Mouse (Mus musculus) right cerebral cortex, postnatal 10 days (tissue): ENCODE data around the gene Samsn1.
"Not testable (repeated sequence)": the region's sequence is repeated elsewhere in the genome, so short reads cannot be mapped to it uniquely, and the experiment has no call there.

Source experiments
- DNase-seq, 2 experiments: peaks; one replicate each; pipeline ENCODE4 v3.0.0; 2021; ENCODE audit warnings: low spot score in 2 of 2

Samsn1 gene

GRCm38 (mm10) chr16:75875896-75876295, 146.2 kb downstream of the Samsn1 start:
- DNase-seq: peak; percentile 22 to 36

DNA sequence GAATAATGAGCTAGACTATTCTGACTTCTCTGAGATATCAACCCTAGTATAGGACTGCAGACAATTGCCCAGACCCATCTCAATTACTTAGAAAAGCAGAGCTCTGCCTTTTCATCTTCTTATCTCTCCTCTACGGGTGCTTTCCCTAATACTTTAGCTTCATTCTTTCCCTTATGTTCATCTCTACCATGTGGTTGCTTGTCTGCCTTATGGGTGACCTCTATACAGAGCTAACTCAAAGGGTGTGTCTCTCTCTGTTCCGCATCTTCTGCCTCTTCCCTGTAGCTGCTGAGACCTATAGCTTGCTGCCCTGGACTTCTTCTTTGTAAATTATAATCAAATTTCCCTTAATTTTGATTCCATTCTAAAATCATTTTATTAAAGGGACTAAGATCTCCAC, 147.6 kb downstream of the Samsn1 start:
- DNase-seq: no peak

DNA sequence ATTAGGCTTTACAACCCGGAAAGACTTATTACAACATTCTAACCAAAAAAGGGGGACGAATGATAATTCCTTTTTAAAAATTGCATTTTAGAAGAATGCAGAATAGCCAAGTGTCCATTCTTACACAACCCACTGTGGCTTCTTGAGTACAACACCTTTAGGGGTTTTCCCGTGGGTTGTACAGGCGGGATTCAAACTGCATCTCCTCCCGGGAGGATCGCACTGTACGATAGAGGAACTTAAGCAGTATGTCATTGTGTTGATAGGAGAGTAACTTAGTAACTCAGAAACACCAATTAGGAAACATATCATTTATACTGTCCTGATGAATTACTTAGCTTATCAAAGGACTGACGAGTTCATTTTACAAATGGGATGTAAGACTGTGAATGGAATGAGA, 149.8 kb downstream of the Samsn1 start:
- DNase-seq: no peak

- no peak for DNase-seq
Measured at GRCm38 (mm10) chr16:75867400-75867799, 154.7 kb downstream of the Samsn1 start.

GRCm38 (mm10) chr16:75865505-75865904, 156.6 kb downstream of the Samsn1 start:
- DNase-seq: peak in 1 of 2 experiments; percentile 22

DNA sequence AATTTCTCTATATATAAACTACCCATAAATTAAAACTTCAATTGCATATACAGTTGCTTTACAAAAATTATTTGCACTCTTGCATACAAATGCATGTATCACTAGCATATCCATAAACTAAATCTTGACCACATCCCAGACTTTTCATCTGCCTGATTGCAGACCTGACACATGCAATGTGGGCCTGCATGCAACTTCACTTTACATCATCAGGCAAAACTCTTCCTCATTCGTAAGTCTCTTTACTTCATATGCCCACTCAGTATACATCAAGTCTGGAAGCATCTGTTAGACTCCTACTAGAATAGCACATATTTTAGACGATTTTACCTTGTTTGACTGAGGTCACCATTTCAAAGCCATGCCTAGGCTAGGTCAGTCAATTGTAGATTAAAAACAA, 157.4 kb downstream of the Samsn1 start:
- no peak for DNase-seq

DNA sequence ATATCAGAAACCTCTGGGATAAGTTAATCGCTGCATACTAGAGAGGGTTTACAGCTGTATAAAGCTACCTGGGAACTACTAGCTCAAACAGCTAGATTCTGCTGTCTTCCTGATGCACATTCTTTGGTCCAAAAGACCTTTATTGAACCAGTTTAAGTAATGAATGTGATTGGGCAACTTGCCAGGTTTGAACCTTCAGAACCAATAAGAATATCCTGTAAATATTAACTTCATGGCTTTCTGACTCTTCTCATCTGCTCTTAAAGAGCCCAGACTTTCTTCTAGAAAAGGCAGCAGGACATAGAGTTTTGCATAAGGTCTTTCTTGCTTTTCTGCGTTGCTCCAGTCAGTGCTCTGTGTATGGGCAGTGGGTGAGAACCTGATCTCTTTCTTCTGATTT, 165.7 kb downstream of the Samsn1 start:
- no peak for DNase-seq

DNA sequence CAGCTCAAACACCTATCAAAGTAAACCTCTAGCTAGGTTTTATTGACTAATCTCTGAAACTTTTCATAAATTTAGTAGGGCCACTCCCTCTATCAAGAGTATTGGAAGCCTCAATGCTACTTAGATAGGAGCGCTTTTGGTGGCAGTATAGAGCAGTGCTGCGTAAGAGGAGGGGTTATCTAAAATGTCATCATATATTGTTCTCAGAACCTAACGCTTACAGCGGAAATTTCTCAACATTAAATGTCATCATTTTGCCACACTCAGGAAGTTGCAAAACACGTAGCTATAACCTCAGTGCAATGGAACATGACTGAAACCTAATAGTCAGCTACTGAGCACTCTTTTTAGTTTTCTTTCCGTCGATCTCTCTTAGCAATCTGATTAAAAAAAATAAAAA, 166.7 kb downstream of the Samsn1 start:
- no peak for DNase-seq

DNA sequence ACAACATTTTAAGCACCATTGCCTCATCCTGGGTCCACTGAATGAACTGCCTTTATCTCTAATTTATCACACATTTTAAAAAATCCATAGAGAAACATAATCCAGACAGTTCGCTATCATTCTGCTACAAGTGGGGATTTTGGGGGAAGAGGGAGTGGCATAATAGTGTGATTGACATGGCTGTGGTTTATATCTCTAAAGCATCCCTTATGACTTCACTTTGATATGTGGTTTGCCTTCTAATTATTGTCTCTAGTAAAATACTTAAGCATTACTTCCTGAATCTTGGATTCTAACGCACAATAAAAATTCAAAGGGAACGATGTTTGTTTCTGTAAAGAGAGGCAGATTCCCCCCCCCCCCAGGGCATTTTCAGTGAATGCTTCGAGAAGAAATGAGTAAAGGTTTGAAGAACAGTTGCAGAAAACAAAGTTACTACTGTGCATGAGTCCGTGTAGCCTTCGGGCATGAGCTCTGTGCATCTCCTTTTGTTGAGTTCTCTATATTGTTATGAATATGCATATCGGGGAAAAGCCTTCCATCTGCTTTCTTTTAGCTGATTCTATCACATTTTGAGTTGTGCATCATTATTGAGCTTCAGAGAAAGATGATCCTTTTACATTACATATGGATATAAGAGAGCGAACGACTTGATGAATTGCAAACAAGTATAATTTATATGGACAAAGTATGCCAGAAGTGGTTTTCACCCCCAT, 168.4 kb downstream of the Samsn1 start:
- DNase-seq: no peak

DNA sequence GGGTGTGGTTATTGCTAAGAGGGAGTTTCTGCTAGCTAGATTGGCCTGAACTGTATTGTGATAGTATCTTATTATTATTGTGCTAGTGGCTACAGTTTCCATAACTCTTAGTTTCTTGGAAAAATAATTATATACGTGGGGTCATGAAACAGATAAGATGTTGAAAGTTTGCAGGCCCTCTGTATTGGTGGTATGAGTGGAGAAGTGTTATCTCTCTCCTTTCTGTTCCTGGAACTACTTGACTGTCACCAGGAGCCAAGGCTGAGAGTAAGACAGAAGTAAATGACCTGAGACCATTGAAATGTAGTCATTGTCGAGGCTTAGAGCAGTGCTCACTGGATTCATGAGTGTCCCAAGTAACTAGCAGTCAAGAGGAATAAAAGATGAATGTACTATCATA, 169.6 kb downstream of the Samsn1 start:
- no peak for DNase-seq

GRCm38 (mm10) chr16:75849039-75849438, 173.0 kb downstream of the Samsn1 start:
- no peak for DNase-seq

DNA sequence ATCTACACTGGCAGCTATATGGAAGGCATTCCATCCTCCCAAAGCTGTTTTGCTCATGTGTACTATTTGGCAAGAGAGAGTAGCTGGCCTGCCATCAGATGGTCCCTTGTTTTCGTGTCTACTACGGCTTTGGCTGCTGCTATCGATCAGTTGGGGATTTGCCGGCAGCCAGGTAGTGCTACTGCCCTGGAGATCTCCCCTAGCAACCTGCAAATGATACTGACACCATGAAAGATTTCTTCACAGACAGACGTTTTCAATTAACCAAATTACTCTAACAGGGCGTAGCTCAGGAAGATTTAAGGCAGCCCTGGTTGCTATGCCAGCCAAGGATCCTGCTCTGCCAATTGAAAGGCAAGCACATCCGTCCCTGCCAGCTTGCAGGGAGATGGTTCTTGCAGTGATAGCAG, 178.4 kb downstream of the Samsn1 start:
- DNase-seq: peak; percentile 41 to 59

DNA sequence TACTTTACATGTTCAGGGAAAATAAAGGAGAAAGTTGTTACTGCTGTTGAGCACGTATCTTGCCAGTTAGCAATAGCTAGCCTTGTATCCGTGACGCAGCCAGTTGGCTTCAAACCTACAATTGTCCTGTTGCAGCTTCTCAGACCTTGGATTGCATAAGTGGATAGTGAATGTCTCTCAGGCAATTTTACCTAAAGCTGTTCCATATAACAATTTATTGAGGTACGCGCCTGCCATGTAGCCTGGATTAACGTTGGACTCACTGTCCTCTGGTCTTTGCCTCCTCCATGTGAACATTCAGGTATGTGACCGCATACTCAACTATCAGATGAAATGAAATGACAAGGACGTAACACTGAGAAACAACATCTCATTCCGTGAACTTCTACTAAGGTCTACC, 179.1 kb downstream of the Samsn1 start:
- DNase-seq: no peak

GRCm38 (mm10) chr16:75842569-75842968, 179.5 kb downstream of the Samsn1 start:
- DNase-seq: no peak

DNA sequence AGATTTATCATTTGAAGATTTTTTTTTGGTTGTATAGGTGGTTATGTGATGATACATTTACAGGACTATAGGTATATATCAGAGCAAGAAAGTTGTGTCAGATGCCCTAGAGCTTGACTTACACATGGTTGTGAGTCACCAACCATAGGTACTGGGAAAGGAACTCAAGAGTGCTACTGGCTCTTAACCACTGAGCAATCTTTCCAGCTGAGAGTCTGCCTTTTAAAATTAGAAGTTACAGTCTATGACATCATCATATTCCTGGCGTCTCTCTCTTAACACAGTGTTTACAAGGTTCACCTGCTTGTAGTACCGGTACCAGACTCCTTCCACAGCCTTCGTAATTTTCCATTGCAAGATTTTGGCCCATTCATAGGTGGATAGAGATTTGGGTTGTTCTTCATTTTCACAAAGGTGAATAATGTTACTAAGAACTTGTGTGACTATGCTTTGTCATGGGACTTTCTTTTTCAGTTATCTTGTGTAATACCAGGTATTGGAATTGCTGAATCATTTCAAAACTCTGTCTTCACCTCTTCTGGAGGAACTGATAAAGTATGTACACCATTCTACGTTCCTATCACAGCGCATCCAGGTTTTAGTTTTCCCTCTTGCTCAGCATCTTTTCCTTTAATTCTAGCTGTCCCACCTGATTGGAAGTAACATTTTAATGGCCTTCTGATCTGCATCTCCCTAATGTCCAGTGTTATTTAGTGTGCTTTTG, 184.2 kb downstream of the Samsn1 start:
- DNase-seq: no peak

- DNase-seq: no peak
Measured at GRCm38 (mm10) chr16:75831390-75831789, 190.7 kb downstream of the Samsn1 start.

- not testable (repeated sequence) for DNase-seq
Measured at GRCm38 (mm10) chr16:75826949-75827348, 195.1 kb downstream of the Samsn1 start.

DNA sequence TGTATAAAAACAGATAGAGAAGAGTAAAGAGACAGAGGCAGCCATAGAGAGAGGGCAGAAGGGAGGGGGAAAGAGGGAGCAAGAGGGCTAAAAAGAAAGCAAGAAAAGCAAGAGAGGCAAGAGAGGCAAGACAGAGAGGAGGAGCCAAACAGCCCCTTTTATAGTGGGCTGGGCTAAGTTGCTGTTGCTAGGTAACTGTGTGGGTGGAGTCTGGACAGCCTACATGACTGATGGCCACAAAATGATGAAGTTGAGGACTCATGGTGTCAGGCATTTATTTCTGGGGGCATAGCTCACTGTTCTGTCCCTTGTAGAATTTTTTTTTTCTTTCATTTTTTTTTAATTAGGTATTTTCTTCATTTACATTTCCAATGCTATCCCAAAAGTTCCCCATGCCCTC, 195.6 kb downstream of the Samsn1 start:
- no peak for DNase-seq

- no peak for DNase-seq
Measured at GRCm38 (mm10) chr16:75823226-75823625, 198.9 kb downstream of the Samsn1 start.

DNA sequence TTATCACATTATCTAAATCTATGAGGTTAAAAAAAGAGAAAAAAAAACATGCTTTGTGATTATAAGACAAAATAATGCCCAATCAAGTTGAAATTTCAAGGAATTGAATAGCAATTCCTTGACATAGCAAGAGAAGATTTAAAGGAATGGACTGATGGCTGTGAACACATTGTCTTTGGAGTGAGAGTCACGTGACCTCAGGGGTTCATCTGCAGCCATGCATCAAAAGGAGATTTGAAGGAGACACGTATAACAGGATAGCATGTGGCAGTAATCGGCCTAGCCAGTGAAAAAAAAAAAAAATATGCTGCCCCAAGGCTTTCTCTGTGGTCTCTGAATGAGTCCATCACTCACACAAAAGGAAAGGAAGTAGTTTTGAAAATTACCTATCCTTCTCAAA, 201.1 kb downstream of the Samsn1 start:
- DNase-seq: no peak
